Mouse (Mus musculus) liver, embryonic 12.5 days (tissue): ENCODE data around the gene Rab22a. TPM values are rescaled to one million over a fixed set of nuclear protein-coding genes. Genes with fewer than 3 reads are reported as not detected.
"Not testable (repeated sequence)": the region's sequence is repeated elsewhere in the genome, so short reads cannot be mapped to it uniquely, and the experiment has no call there.

Source experiments
- ATAC-seq: fragments of 200-750 bp; cut with Nextera tagmentation; 2 replicates; pipeline ENCODE4 v1.8.0; 2017; ENCODE audit warnings: moderate number of reproducible peaks, mild to moderate bottlenecking, moderate library complexity
- H3K27ac ChIP-seq: fragments of 300-500 bp; sonication (generic); 2 replicates; pipeline ENCODE4 v1.5.1; 2016; ENCODE audit warnings: mild to moderate bottlenecking
- H3K27me3 ChIP-seq: fragments of 300-500 bp; sonication (generic); replicated peaks from 2 replicates; pipeline ENCODE4 v1.6.1; 2016; ENCODE audit warnings: mild to moderate bottlenecking, moderate library complexity
- H3K36me3 ChIP-seq: fragments of 300-500 bp; sonication (generic); 2 replicates; pipeline ENCODE4 v1.6.1; 2016; ENCODE audit warnings: mild to moderate bottlenecking, moderate library complexity
- H3K4me1 ChIP-seq: fragments of 300-500 bp; sonication (generic); 2 replicates; pipeline ENCODE4 v1.6.1; 2016
- H3K4me2 ChIP-seq: fragments of 300-500 bp; sonication (generic); 2 replicates; pipeline ENCODE4 v1.6.1; 2016; ENCODE audit warnings: mild to moderate bottlenecking, moderate library complexity
- H3K4me3 ChIP-seq: fragments of 300-500 bp; sonication (generic); 2 replicates; pipeline ENCODE4 v1.5.1; 2016; ENCODE audit warnings: mild to moderate bottlenecking, moderate library complexity
- H3K9ac ChIP-seq: fragments of 300-500 bp; sonication (generic); 2 replicates; pipeline ENCODE4 v1.6.1; 2016; ENCODE audit warnings: mild to moderate bottlenecking, moderate library complexity
- H3K9me3 ChIP-seq: fragments of 300-500 bp; sonication (generic); replicated peaks from 2 replicates; pipeline ENCODE4 v1.6.1; 2016; ENCODE audit warnings: mild to moderate bottlenecking, moderate library complexity
- WGBS: fragments of 180-500 bp; shearing (Covaris S2); methylation state at CpG from one replicate; pipeline ENCODE4 v1.1.7; 2016; ENCODE audit not compliant: insufficient replicate concordance; 5-methylcytosine and 5-hydroxymethylcytosine counted together
- polyA plus RNA-seq: library from polyadenylated mRNA; unstranded; fragments of >200 nt; fragmentation: Nextera tagmentation; extraction: Ambion mirVana; gene quantifications from 2 replicates; pipeline ENCODE4 v1.2.1, GENCODE M21; 2016

Rab22a gene
- polyA plus RNA-seq, 1 experiment from 2014 or later = 21.5 TPM

- Histone ChIP-seq H3K9ac (no peak overlapping the region), H3K9me3 (no peaks in the 10 kb centered on the region), H3K4me2 (no peak overlapping the region), H3K4me3 (no peak overlapping the region), H3K27ac (no peak overlapping the region), H3K27me3 (no peaks in the 10 kb centered on the region), H3K36me3 (peaks cover 79% of the 10 kb centered on the region), H3K4me1 (no peaks in the 10 kb centered on the region)
- 80% methylated on average over 12 of the region's 12 CpGs for WGBS
- no peak for ATAC-seq
These were observed 43.3 kb downstream of the Rab22a start for GRCm38 (mm10) chr2:173702867-173703237.

DNA sequence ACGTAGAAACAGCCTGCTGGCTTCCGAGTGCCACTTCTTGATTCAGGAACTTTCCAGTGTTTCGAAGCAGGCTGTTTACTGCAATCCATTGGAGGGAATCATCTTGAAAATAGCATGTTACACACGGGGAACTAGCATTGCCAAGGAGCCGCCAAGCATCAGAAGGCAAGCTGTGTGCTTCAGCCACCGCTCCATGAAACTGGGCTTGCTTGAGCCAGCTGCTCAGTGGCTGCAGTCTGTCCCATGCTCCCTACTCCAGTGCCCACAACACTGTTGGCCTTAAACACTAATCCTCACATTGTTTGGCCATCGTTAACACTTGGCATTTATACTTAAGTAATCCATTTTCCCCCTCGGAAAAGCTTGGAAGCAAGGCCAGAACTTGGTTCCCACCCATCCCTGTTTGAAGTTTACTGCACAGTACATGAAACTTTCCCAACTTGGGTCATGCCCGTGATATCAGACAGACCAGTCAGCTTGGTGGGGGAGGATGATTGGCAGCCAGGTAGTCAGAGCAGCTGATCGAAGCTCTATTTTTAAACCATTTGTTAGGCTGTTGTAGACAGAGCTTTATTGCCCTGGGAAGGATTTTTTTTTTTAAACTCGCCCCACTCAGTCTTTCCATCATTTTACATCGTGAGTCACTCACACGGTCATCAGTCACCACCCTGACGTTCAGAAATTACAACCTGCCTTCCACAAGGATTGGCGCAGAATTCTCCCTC, 46.4 kb downstream of the Rab22a start:
- 82% methylated on average over 15 of the region's 15 CpGs for WGBS
- H3K9me3 ChIP-seq = no peaks in the 10 kb centered on the region
- H3K27ac ChIP-seq = no peak overlapping the region
- no peak for ATAC-seq
- no peak overlapping the region for H3K4me3 ChIP-seq
- H3K36me3 ChIP-seq = peaks cover 50% of the 10 kb centered on the region
- H3K9ac ChIP-seq = no peak overlapping the region
- H3K4me1 ChIP-seq = no peaks in the 10 kb centered on the region
- H3K27me3 ChIP-seq = no peaks in the 10 kb centered on the region
- no peak overlapping the region for H3K4me2 ChIP-seq

- H3K27ac ChIP-seq, H3K4me1 ChIP-seq, H3K9me3 ChIP-seq, ATAC-seq, H3K27me3 ChIP-seq, H3K4me3 ChIP-seq, H3K4me2 ChIP-seq, H3K9ac ChIP-seq: not testable (repeated sequence)
- H3K36me3 ChIP-seq = peaks cover 34% of the 10 kb centered on the region
These were observed 48.1 kb downstream of the Rab22a start for GRCm38 (mm10) chr2:173707626-173708025.

- 71% methylated on average over 6 of the region's 6 CpGs for WGBS
- H3K4me2 ChIP-seq = no peak overlapping the region
- peaks cover 12% of the 10 kb centered on the region for H3K36me3 ChIP-seq
- H3K27ac ChIP-seq = no peak overlapping the region
- H3K27me3 ChIP-seq = no peaks in the 10 kb centered on the region
- H3K4me1 ChIP-seq = peaks cover 4% of the 10 kb centered on the region; the same call in 1 of the 2 replicates
- no peak for ATAC-seq
- H3K9me3 ChIP-seq = no peaks in the 10 kb centered on the region
- no peak overlapping the region for H3K9ac ChIP-seq
- no peak overlapping the region for H3K4me3 ChIP-seq
These were observed 50.6 kb downstream of the Rab22a start for GRCm38 (mm10) chr2:173710193-173710592.

- ATAC-seq = no peak
- Histone ChIP-seq H3K36me3 (peaks cover 1% of the 10 kb centered on the region), H3K27me3 (no peaks in the 10 kb centered on the region), H3K9ac (no peak overlapping the region), H3K4me1 (peaks cover 4% of the 10 kb centered on the region; the same call in 1 of the 2 replicates), H3K9me3 (no peaks in the 10 kb centered on the region), H3K27ac (no peak overlapping the region), H3K4me3 (no peak overlapping the region), H3K4me2 (no peak overlapping the region)
- WGBS = 71% methylated on average over 10 of the region's 10 CpGs
These were observed 53.1 kb downstream of the Rab22a start for GRCm38 (mm10) chr2:173712656-173713055.

DNA sequence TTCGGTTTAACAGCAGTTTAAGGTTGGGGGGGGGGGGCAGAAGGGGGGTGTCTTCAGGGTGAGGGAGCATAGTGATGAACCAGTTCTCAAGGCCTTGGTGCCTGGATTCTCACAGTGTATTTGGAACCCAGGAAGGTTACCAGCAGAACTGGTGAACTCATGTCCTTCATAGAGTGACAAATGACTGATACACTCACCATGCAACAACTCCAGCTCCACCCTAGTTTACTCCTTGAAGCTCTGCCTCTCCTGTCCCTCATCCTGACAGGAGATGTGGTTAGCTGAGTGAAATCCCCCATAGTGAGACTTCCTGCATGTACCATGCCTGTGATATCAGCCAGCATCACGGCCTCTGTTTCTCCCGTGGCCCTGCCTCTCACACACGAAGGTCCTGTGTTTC, 53.7 kb downstream of the Rab22a start:
- ATAC-seq = no peak
- H3K27ac ChIP-seq = no peak overlapping the region
- H3K9ac ChIP-seq = no peak overlapping the region
- H3K27me3 ChIP-seq = no peaks in the 10 kb centered on the region
- H3K4me1 ChIP-seq = peaks cover 4% of the 10 kb centered on the region; the same call in 1 of the 2 replicates
- H3K9me3 ChIP-seq = no peaks in the 10 kb centered on the region
- WGBS = 50% methylated on average over 4 of the region's 4 CpGs
- no peak overlapping the region for H3K4me2 ChIP-seq
- H3K4me3 ChIP-seq = no peak overlapping the region
- H3K36me3 ChIP-seq = no peaks in the 10 kb centered on the region; the same call in 1 of the 2 replicates

- Histone ChIP-seq H3K36me3 (no peaks in the 10 kb centered on the region), H3K27ac (no peak overlapping the region), H3K27me3 (no peaks in the 10 kb centered on the region), H3K9ac (no peak overlapping the region), H3K4me2 (no peak overlapping the region), H3K4me1 (peaks cover 4% of the 10 kb centered on the region; the same call in 1 of the 2 replicates), H3K4me3 (no peak overlapping the region), H3K9me3 (no peaks in the 10 kb centered on the region)
- no peak for ATAC-seq
- 61% methylated on average over 8 of the region's 8 CpGs for WGBS
These were observed 55.2 kb downstream of the Rab22a start for GRCm38 (mm10) chr2:173714620-173715218.

GRCm38 (mm10) chr2:173716966-173717365, 57.4 kb downstream of the Rab22a start:
- Histone ChIP-seq H3K4me2 (no peak overlapping the region), H3K4me3 (no peak overlapping the region), H3K9me3 (no peaks in the 10 kb centered on the region), H3K27ac (no peak overlapping the region), H3K4me1 (no peaks in the 10 kb centered on the region), H3K36me3 (no peaks in the 10 kb centered on the region), H3K9ac (no peak overlapping the region), H3K27me3 (no peaks in the 10 kb centered on the region)
- 79% methylated on average over 5 of the region's 5 CpGs for WGBS
- no peak for ATAC-seq

DNA sequence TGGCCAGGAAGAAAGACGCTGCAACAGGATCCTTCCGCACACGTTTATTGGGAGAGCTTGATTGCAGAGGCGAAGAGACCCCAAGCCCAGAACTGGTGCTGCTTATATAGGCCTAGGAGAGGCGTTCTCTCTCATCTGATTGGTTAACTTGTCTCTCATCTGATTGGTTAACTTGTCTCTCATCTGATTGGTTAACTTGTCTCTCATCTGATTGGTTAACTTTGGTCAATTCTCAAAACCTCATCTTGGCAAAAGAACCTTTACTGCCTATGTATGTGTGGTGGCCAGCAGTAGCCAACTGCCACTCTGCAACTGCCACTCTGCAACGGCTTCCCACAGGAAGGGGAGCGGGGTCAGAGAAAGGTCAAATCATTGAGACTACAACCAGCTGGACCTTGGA, 59.6 kb downstream of the Rab22a start, which contains the start of gene 1700010B08Rik:
Gene 1700010B08Rik, plus strand, starts transcription at position 301 of the 400 bp plus-strand sequence.
- not testable (repeated sequence) for H3K4me3 ChIP-seq, H3K4me2 ChIP-seq
- 86% methylated on average over 6 of the region's 7 CpGs for WGBS

GRCm38 (mm10) chr2:173722251-173722857, 62.8 kb downstream of the Rab22a start:
- ATAC-seq = no peak
- H3K27ac ChIP-seq = no peak overlapping the region
- WGBS = 70% methylated on average over 11 of the region's 11 CpGs
- H3K4me1 ChIP-seq = no peaks in the 10 kb centered on the region
- no peaks in the 10 kb centered on the region for H3K36me3 ChIP-seq
- H3K9ac ChIP-seq = no peak overlapping the region
- H3K27me3 ChIP-seq = no peaks in the 10 kb centered on the region
- no peak overlapping the region for H3K4me3 ChIP-seq
- no peak overlapping the region for H3K4me2 ChIP-seq
- no peaks in the 10 kb centered on the region for H3K9me3 ChIP-seq

More for the DNA sequence above, 59.6 kb downstream of the Rab22a start, which contains the start of gene 1700010B08Rik:
- H3K27ac ChIP-seq, H3K9ac ChIP-seq, ATAC-seq, H3K9me3 ChIP-seq, H3K36me3 ChIP-seq, H3K4me1 ChIP-seq, H3K27me3 ChIP-seq: not testable (repeated sequence)

DNA sequence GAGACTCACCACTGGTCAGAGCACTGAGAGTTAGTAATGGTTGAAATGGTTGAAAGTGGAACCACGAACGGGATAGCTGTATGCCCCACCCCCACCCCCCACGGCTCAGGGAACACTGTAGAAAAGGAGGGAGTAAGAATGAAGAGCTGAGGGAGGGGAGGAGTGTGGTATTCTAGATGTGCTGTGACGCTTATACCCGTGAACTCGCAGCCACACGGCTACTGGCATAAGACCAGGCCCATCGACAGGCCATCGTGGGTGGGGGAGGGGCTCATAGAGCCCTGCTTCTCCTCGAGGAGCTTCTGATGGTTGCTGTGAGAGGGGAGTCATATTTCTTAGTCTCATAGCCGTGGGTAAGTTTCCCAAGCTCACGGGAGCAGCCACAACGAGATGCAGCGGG, 64.8 kb downstream of the Rab22a start:
- Histone ChIP-seq H3K4me2 (no peak overlapping the region), H3K36me3 (no peaks in the 10 kb centered on the region)

More for the DNA sequence above, 64.8 kb downstream of the Rab22a start:
- Histone ChIP-seq H3K9ac (no peak overlapping the region), H3K4me1 (no peaks in the 10 kb centered on the region), H3K27me3 (no peaks in the 10 kb centered on the region), H3K27ac (no peak overlapping the region), H3K4me3 (no peak overlapping the region), H3K9me3 (no peaks in the 10 kb centered on the region)
- WGBS = 58% methylated on average over 14 of the region's 14 CpGs
- no peak for ATAC-seq
